Comparison of ENCODE assay signal across 12 mouse cellular contexts in genomic region chr7:109524763-109525162, GRCm38 (mm10). TPM values are rescaled to one million over a fixed set of nuclear protein-coding genes. Genes with fewer than 3 reads are reported as not detected.
DNase-seq lines count a peak whose midpoint lies in the region; ATAC-seq and TF ChIP-seq lines count a peak whose summit lies in the region.
"Had no signal": no experiment of that assay in that cellular context is flagged by ENCODE, and none has a peak within 500 bp of the region (broad histone marks: within the 10 kb centered on the region; RNA-seq: fewer than 3 reads in every experiment).

No protein-coding gene starts in this region.

- peaks cover 15% of the 10 kb centered on the region for H3K4me1 ChIP-seq in heart, postnatal 0 days (ENCODE audit: control insufficient read depth, insufficient read depth)
- H3K4me1 ChIP-seq in midbrain, embryonic 12.5 days = peaks cover 16% of the 10 kb centered on the region
- H3K4me1 ChIP-seq in midbrain, embryonic 14.5 days (ENCODE audit: control insufficient read depth, insufficient read depth, low read length) = peaks cover 5% of the 10 kb centered on the region
- peaks cover 6% of the 10 kb centered on the region; the same call in 1 of the 2 replicates for H3K4me1 ChIP-seq in embryonic facial prominence, embryonic 14.5 days (ENCODE audit: control insufficient read depth, insufficient read depth, low read length)

- H3K9ac ChIP-seq in heart, postnatal 0 days (replicated peaks; ENCODE audit: low read depth, low read length) = no peak overlapping the region
- H3K9ac ChIP-seq in midbrain, embryonic 12.5 days (replicated peaks) = no peak overlapping the region
- no peak overlapping the region for H3K9ac ChIP-seq in midbrain, embryonic 14.5 days (replicated peaks; ENCODE audit: low read length)
- no peak overlapping the region for H3K9ac ChIP-seq in embryonic facial prominence, embryonic 14.5 days (ENCODE audit: low read depth, low read length)

- no peak overlapping the region for H3K4me2 ChIP-seq in heart, postnatal 0 days (ENCODE audit: low read depth, low read length)
- no peak overlapping the region for H3K4me2 ChIP-seq in midbrain, embryonic 12.5 days (replicated peaks)
- H3K4me2 ChIP-seq in midbrain, embryonic 14.5 days (ENCODE audit: low read length) = no peak overlapping the region
- H3K4me2 ChIP-seq in embryonic facial prominence, embryonic 14.5 days (ENCODE audit: low read depth, low read length) = no peak overlapping the region

- H3K9me3 ChIP-seq in heart, postnatal 0 days (replicated peaks; ENCODE audit: control insufficient read depth, low read length) = no peaks in the 10 kb centered on the region
- H3K9me3 ChIP-seq in midbrain, embryonic 12.5 days = no peaks in the 10 kb centered on the region
- H3K9me3 ChIP-seq in midbrain, embryonic 14.5 days (ENCODE audit: control insufficient read depth, low read length) = no peaks in the 10 kb centered on the region
- no peaks in the 10 kb centered on the region for H3K9me3 ChIP-seq in embryonic facial prominence, embryonic 14.5 days (ENCODE audit: control insufficient read depth, low read length)

- no peak overlapping the region for H3K4me3 ChIP-seq in heart, postnatal 0 days (ENCODE audit: low read depth, low read length)
- no peak overlapping the region for H3K4me3 ChIP-seq in midbrain, embryonic 12.5 days
- no peak overlapping the region for H3K4me3 ChIP-seq in midbrain, embryonic 14.5 days (replicated peaks; ENCODE audit: low read depth, low read length)
- no peak overlapping the region for H3K4me3 ChIP-seq in embryonic facial prominence, embryonic 14.5 days (ENCODE audit: low read depth, low read length)

- intact Hi-C loops in heart, postnatal 25 days (cut with DNase I) = loop anchor here (5.0 kb wide), 1 partner anchor 183 kb away; no protein-coding TSS in a partner anchor

- no peaks in the 10 kb centered on the region for H3K27me3 ChIP-seq in heart, postnatal 0 days (ENCODE audit: control insufficient read depth, insufficient read depth, low read length)
- no peaks in the 10 kb centered on the region for H3K27me3 ChIP-seq in midbrain, embryonic 12.5 days
- H3K27me3 ChIP-seq in midbrain, embryonic 14.5 days (ENCODE audit: control insufficient read depth, insufficient read depth, low read length) = no peaks in the 10 kb centered on the region
- H3K27me3 ChIP-seq in embryonic facial prominence, embryonic 14.5 days (replicated peaks; ENCODE audit: control insufficient read depth, insufficient read depth, low read length) = no peaks in the 10 kb centered on the region

- H3K36me3 ChIP-seq in heart, postnatal 0 days (replicated peaks; ENCODE audit: control insufficient read depth, insufficient read depth, low read length) = peaks cover 84% of the 10 kb centered on the region
- H3K36me3 ChIP-seq in midbrain, embryonic 12.5 days = peaks cover 59% of the 10 kb centered on the region
- H3K36me3 ChIP-seq in midbrain, embryonic 14.5 days (ENCODE audit: control insufficient read depth, insufficient read depth, low read length) = peaks cover 60% of the 10 kb centered on the region
- peaks cover 66% of the 10 kb centered on the region for H3K36me3 ChIP-seq in embryonic facial prominence, embryonic 14.5 days (ENCODE audit: control insufficient read depth, insufficient read depth, low read length)

- TF ChIP-seq EP300 in heart, postnatal 0 days (IDR thresholded peaks at IDR 0.05; ENCODE audit: low read depth) = no peak

- 75% methylated on average over 3 of the region's 3 CpGs for WGBS in heart, postnatal 0 days
- WGBS in midbrain, embryonic 12.5 days = 88% methylated on average over 3 of the region's 3 CpGs
- 84% methylated on average over 3 of the region's 3 CpGs for WGBS in midbrain, embryonic 14.5 days
- 72% methylated on average over 3 of the region's 3 CpGs for WGBS in embryonic facial prominence, embryonic 14.5 days

- no peak for TF ChIP-seq CTCF in heart, postnatal 0 days (IDR thresholded peaks at IDR 0.05; ENCODE audit: low read depth)

- H3K27ac ChIP-seq in heart, postnatal 0 days (ENCODE audit: low read depth) = peak overlapping the region; percentile 30; the same call in 1 of the 2 replicates
- peak overlapping the region; percentile 27; the same call in 1 of the 2 replicates for H3K27ac ChIP-seq in midbrain, embryonic 12.5 days (replicated peaks)
- H3K27ac ChIP-seq in midbrain, embryonic 14.5 days (replicated peaks; ENCODE audit: low read depth, low read length) = no peak overlapping the region
- H3K27ac ChIP-seq in embryonic facial prominence, embryonic 14.5 days (replicated peaks; ENCODE audit: low read depth, low read length) = peak overlapping the region; percentile 45; the same call in 1 of the 2 replicates

- ATAC-seq in heart, postnatal 0 days (ENCODE audit: insufficient read depth, low read depth) = no peak
- ATAC-seq in midbrain, embryonic 12.5 days (ENCODE audit: low FRiP score, low read depth) = no peak
- no peak for ATAC-seq in midbrain, embryonic 14.5 days (ENCODE audit: low FRiP score, low TSS enrichment)
- ATAC-seq in embryonic facial prominence, embryonic 14.5 days (ENCODE audit: low read depth) = no peak
- peak; percentile 21 for ATAC-seq in megakaryocyte progenitor cell, adult 5-6 weeks (replicated peaks; ENCODE audit: poor library complexity)
- ATAC-seq: hindbrain, embryonic 16.5 days had no signal

- DNase-seq in heart, postnatal 0 days (ENCODE audit: low spot score) = no peak
- no peak for DNase-seq in heart, postnatal 25 days (ENCODE audit: low spot score)
- no peak for DNase-seq in midbrain, embryonic 14.5 days
- no peak for DNase-seq in embryonic facial prominence, embryonic 14.5 days (ENCODE audit: low spot score)
- no peak for DNase-seq in gastrocnemius, postnatal 10 days
- DNase-seq in adrenal gland, postnatal 4 days (ENCODE audit: low spot score in 2 of 2) = no peak
- DNase-seq: cerebellum, adult 8-10 months; kidney, postnatal 14 days; thymus, postnatal 25 days had no signal

RNA-seq across cellular contexts. Expression of gene Rpl27a, which starts 5.8 kb away (rescaled TPM):
- total RNA-seq in heart, postnatal 0 days (2014; rRNA removed; ENCODE audit: low replicate concordance) = 267 and 380 TPM in 2 replicates
- polyA plus RNA-seq in heart, postnatal 0 days (2015; fragmentation: Nextera tagmentation; extraction: Ambion mirVana) = 66.4 and 68.8 TPM in 2 replicates
- 100 to 1,000 TPM in 1 of 2 experiments, 10 to 100 TPM in 1; 95.9 to 104 TPM for total RNA-seq in heart, postnatal 25 days (2021)
- polyA plus RNA-seq in midbrain, embryonic 12.5 days (2016; fragmentation: Nextera tagmentation; extraction: Ambion mirVana) = 93.5 and 93.7 TPM in 2 replicates
- polyA plus RNA-seq in midbrain, embryonic 14.5 days (2014; fragmentation: Nextera tagmentation; extraction: Ambion mirVana) = 87.5 and 90.8 TPM in 2 replicates
- 152 and 153 TPM in 2 replicates for polyA plus RNA-seq in embryonic facial prominence, embryonic 14.5 days (2014; fragmentation: Nextera tagmentation; extraction: Ambion mirVana)
- total RNA-seq in megakaryocyte progenitor cell, adult 5-6 weeks (2015) = 616 and 680 TPM in 2 replicates
- 869 and 1,010 TPM in 2 replicates for total RNA-seq in megakaryocyte progenitor cell, adult 5-6 weeks (2017)
- 100 to 1,000 TPM; 131 to 154 TPM for total RNA-seq in gastrocnemius, postnatal 10 days (2021)
- 100 to 1,000 TPM; 264 to 272 TPM for total RNA-seq in adrenal gland, postnatal 4 days (2021)

RNA-seq across cellular contexts. Expression of gene Trim66, which starts 16.8 kb away (rescaled TPM):
- total RNA-seq in heart, postnatal 0 days (2014; rRNA removed; ENCODE audit: low replicate concordance) = 0.08 TPM in 1 of 2 replicates, not detected in the other
- not detected in 2 replicates for polyA plus RNA-seq in heart, postnatal 0 days (2015; fragmentation: Nextera tagmentation; extraction: Ambion mirVana)
- under 1 TPM; 0.05 to 0.06 TPM for total RNA-seq in heart, postnatal 25 days (2021)
- 0.21 and 0.23 TPM in 2 replicates for polyA plus RNA-seq in midbrain, embryonic 12.5 days (2016; fragmentation: Nextera tagmentation; extraction: Ambion mirVana)
- 0.75 and 1.3 TPM in 2 replicates for polyA plus RNA-seq in midbrain, embryonic 14.5 days (2014; fragmentation: Nextera tagmentation; extraction: Ambion mirVana)
- 2.9 and 3.2 TPM in 2 replicates for polyA plus RNA-seq in embryonic facial prominence, embryonic 14.5 days (2014; fragmentation: Nextera tagmentation; extraction: Ambion mirVana)
- 0.15 and 0.22 TPM in 2 replicates for total RNA-seq in megakaryocyte progenitor cell, adult 5-6 weeks (2015)
- total RNA-seq in megakaryocyte progenitor cell, adult 5-6 weeks (2017) = 0.03 TPM in 1 of 2 replicates, not detected in the other
- under 1 TPM; 0.19 to 0.41 TPM for total RNA-seq in gastrocnemius, postnatal 10 days (2021)
- under 1 TPM; 0.25 to 0.40 TPM for total RNA-seq in adrenal gland, postnatal 4 days (2021)
